In the genomic region with DNA sequence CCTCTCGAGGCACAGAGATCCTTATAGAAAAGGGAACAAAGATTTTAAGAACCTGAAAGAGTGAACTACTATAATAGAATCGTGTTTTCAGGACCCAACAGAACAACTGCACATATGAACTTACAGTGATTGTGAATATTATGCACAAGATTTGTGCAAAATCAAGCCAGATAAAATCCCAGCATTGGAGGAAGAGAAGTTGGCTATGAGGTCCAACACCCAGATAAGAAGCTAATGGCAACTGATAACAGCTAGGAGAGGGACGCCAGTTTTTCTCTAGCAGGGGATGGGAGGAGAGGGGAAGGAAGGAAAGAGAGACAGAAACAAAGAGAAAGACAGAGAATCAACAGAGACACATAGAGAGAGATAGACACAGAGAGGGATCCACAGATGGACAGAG, we compare ENCODE assay signal across 31 mouse cellular contexts.
"Had no signal": no experiment of that assay in that cellular context is flagged by ENCODE, and none has a peak within 500 bp of the region (broad histone marks: within the 10 kb centered on the region; RNA-seq: fewer than 3 reads in every experiment).

No protein-coding gene starts in this region.

- H3K9ac ChIP-seq: heart, embryonic 12.5 days; heart, embryonic 13.5 days; heart, embryonic 15.5 days; hindbrain, embryonic 12.5 days; hindbrain, embryonic 13.5 days; hindbrain, embryonic 14.5 days; hindbrain, embryonic 15.5 days; intestine, embryonic 15.5 days; kidney, embryonic 15.5 days had no signal

- H3K27me3 ChIP-seq: heart, embryonic 12.5 days; heart, embryonic 13.5 days; heart, embryonic 15.5 days; hindbrain, embryonic 12.5 days; hindbrain, embryonic 13.5 days; hindbrain, embryonic 15.5 days; intestine, embryonic 15.5 days; kidney, embryonic 15.5 days had no signal

- DNase-seq: heart, postnatal 10 days; heart, postnatal 14 days; heart, postnatal 36 days; heart, postnatal 4 days; kidney, adult 11 months; kidney, adult 18-20 months; kidney, adult 2 months; kidney, adult 8-10 months; kidney, adult 9 months; kidney, postnatal 10 days; kidney, postnatal 14 days; kidney, postnatal 25 days; kidney, postnatal 36 days; kidney, postnatal 4 days; layer of hippocampus, adult 9-11 months; layer of hippocampus, postnatal 36 days had no signal

- H3K4me1 ChIP-seq: heart, embryonic 10.5 days; heart, embryonic 15.5 days; hindbrain, embryonic 10.5 days; hindbrain, embryonic 12.5 days; hindbrain, embryonic 15.5 days; intestine, embryonic 15.5 days; kidney, embryonic 15.5 days had no signal

- H3K36me3 ChIP-seq: heart, embryonic 15.5 days; hindbrain, embryonic 10.5 days; hindbrain, embryonic 13.5 days; hindbrain, embryonic 15.5 days; intestine, embryonic 15.5 days; kidney, embryonic 15.5 days had no signal

- H3K27ac ChIP-seq: heart, embryonic 10.5 days; heart, embryonic 13.5 days; heart, embryonic 15.5 days; hindbrain, embryonic 10.5 days; hindbrain, embryonic 12.5 days; hindbrain, embryonic 13.5 days; hindbrain, embryonic 14.5 days; hindbrain, embryonic 15.5 days; hindbrain, postnatal 0 days; intestine, embryonic 15.5 days; kidney, embryonic 15.5 days; kidney, postnatal 0 days; layer of hippocampus, adult 2 months; left cerebral cortex, adult 2 months had no signal

- H3K9me3 ChIP-seq: heart, embryonic 10.5 days; heart, embryonic 12.5 days; heart, embryonic 13.5 days; heart, embryonic 15.5 days; hindbrain, embryonic 10.5 days; hindbrain, embryonic 12.5 days; hindbrain, embryonic 13.5 days; hindbrain, embryonic 15.5 days; intestine, embryonic 15.5 days; kidney, embryonic 15.5 days had no signal

- H3K4me3 ChIP-seq: heart, embryonic 10.5 days; heart, embryonic 12.5 days; heart, embryonic 13.5 days; heart, embryonic 15.5 days; hindbrain, embryonic 10.5 days; hindbrain, embryonic 12.5 days; hindbrain, embryonic 13.5 days; hindbrain, embryonic 15.5 days; intestine, embryonic 15.5 days; kidney, embryonic 15.5 days; layer of hippocampus, adult 2 months; left cerebral cortex, adult 2 months had no signal
